Mouse (Mus musculus): ENCODE results near the gene Kl. TPM values are rescaled to one million over a fixed set of nuclear protein-coding genes. Genes with fewer than 3 reads are reported as not detected.

The Kl gene
- polyA plus RNA-seq, 1 experiment from 2014 or later = 0.20 TPM

- Histone ChIP-seq H3K27me3 (no peaks in the 10 kb centered on the region), H3K9ac (no peak overlapping the region), H3K27ac (no peak overlapping the region), H3K4me1 (no peaks in the 10 kb centered on the region), H3K9me3 (no peaks in the 10 kb centered on the region), H3K4me2 (no peak overlapping the region), H3K36me3 (replicated peaks) (no peaks in the 10 kb centered on the region), H3K4me3 (replicated peaks) (no peak overlapping the region)
- WGBS = 82% methylated on average over 3 of the region's 3 CpGs
- no peak for ATAC-seq (ENCODE audit: low FRiP score)
Observed at GRCm38 (mm10) chr5:150974226-150974625, 21.8 kb downstream of the Kl start.

GRCm38 (mm10) chr5:150977383-150977958 lies 25.1 kb downstream of the Kl start:
- no peaks in the 10 kb centered on the region for H3K36me3 ChIP-seq (replicated peaks)
- 82% methylated on average over 14 of the region's 14 CpGs for WGBS
- no peak overlapping the region for H3K4me3 ChIP-seq (replicated peaks)
- H3K27ac ChIP-seq = no peak overlapping the region
- H3K4me2 ChIP-seq = no peak overlapping the region
- H3K9ac ChIP-seq = no peak overlapping the region
- no peaks in the 10 kb centered on the region for H3K27me3 ChIP-seq
- no peaks in the 10 kb centered on the region; the same call in 1 of the 2 replicates for H3K9me3 ChIP-seq
- no peak for ATAC-seq (ENCODE audit: low FRiP score)
- H3K4me1 ChIP-seq = no peaks in the 10 kb centered on the region

GRCm38 (mm10) chr5:150979341-150980136 lies 27.1 kb downstream of the Kl start:
- H3K4me2 ChIP-seq = no peak overlapping the region
- H3K36me3 ChIP-seq (replicated peaks) = no peaks in the 10 kb centered on the region
- H3K9me3 ChIP-seq = no peaks in the 10 kb centered on the region; the same call in 1 of the 2 replicates
- H3K4me1 ChIP-seq = no peaks in the 10 kb centered on the region
- H3K4me3 ChIP-seq (replicated peaks) = no peak overlapping the region
- H3K27me3 ChIP-seq = no peaks in the 10 kb centered on the region
- no peak overlapping the region for H3K9ac ChIP-seq
- WGBS = 88% methylated on average over 5 of the region's 5 CpGs
- no peak for ATAC-seq (ENCODE audit: low FRiP score)
- no peak overlapping the region for H3K27ac ChIP-seq

GRCm38 (mm10) chr5:150982082-150982481 lies 29.7 kb downstream of the Kl start:
- no peak for ATAC-seq (ENCODE audit: low FRiP score)
- no peak overlapping the region for H3K9ac ChIP-seq
- H3K4me2 ChIP-seq = no peak overlapping the region
- no peaks in the 10 kb centered on the region for H3K27me3 ChIP-seq
- no peak overlapping the region for H3K4me3 ChIP-seq (replicated peaks)
- H3K36me3 ChIP-seq (replicated peaks) = no peaks in the 10 kb centered on the region
- H3K9me3 ChIP-seq = no peaks in the 10 kb centered on the region; the same call in 1 of the 2 replicates
- H3K27ac ChIP-seq = no peak overlapping the region
- no peaks in the 10 kb centered on the region for H3K4me1 ChIP-seq
- 87% methylated on average over 2 of the region's 2 CpGs for WGBS

- Histone ChIP-seq H3K4me1 (no peaks in the 10 kb centered on the region), H3K27me3 (no peaks in the 10 kb centered on the region)
- 86% methylated on average over 7 of the region's 7 CpGs for WGBS
Observed at GRCm38 (mm10) chr5:150994096-150994495, 41.7 kb downstream of the Kl start.

GRCm38 (mm10) chr5:150996586-150996985 lies 44.2 kb downstream of the Kl start:
- Histone ChIP-seq H3K4me3 (replicated peaks) (no peak overlapping the region), H3K36me3 (replicated peaks) (no peaks in the 10 kb centered on the region), H3K4me1 (no peaks in the 10 kb centered on the region), H3K4me2 (no peak overlapping the region), H3K9ac (no peak overlapping the region), H3K9me3 (no peaks in the 10 kb centered on the region), H3K27ac (no peak overlapping the region), H3K27me3 (no peaks in the 10 kb centered on the region)
- WGBS = 80% methylated on average over 2 of the region's 2 CpGs
- ATAC-seq (ENCODE audit: low FRiP score) = no peak

More at GRCm38 (mm10) chr5:150994096-150994495, 41.7 kb downstream of the Kl start:
- H3K36me3 ChIP-seq (replicated peaks) = no peaks in the 10 kb centered on the region
- no peak overlapping the region for H3K9ac ChIP-seq
- no peak overlapping the region for H3K4me2 ChIP-seq
- no peaks in the 10 kb centered on the region for H3K9me3 ChIP-seq
- no peak overlapping the region for H3K27ac ChIP-seq
- ATAC-seq (ENCODE audit: low FRiP score) = no peak
- no peak overlapping the region for H3K4me3 ChIP-seq (replicated peaks)

- H3K36me3 ChIP-seq (replicated peaks) = no peaks in the 10 kb centered on the region
- H3K4me3 ChIP-seq (replicated peaks) = no peak overlapping the region
- H3K27me3 ChIP-seq = no peaks in the 10 kb centered on the region
- H3K27ac ChIP-seq = no peak overlapping the region
- no peak overlapping the region for H3K9ac ChIP-seq
- no peak for ATAC-seq (ENCODE audit: low FRiP score)
- no peaks in the 10 kb centered on the region for H3K4me1 ChIP-seq
- no peaks in the 10 kb centered on the region for H3K9me3 ChIP-seq
- no peak overlapping the region for H3K4me2 ChIP-seq
- WGBS = 94% methylated on average over 7 of the region's 7 CpGs
Observed at GRCm38 (mm10) chr5:151001111-151001510, 48.7 kb downstream of the Kl start.

- Histone ChIP-seq H3K4me1 (no peaks in the 10 kb centered on the region), H3K36me3 (replicated peaks) (no peaks in the 10 kb centered on the region), H3K4me3 (replicated peaks) (no peak overlapping the region), H3K27ac (no peak overlapping the region), H3K9me3 (no peaks in the 10 kb centered on the region), H3K27me3 (no peaks in the 10 kb centered on the region), H3K4me2 (no peak overlapping the region), H3K9ac (no peak overlapping the region)
- no peak for ATAC-seq (ENCODE audit: low FRiP score)
- 94% methylated on average over 4 of the region's 4 CpGs for WGBS
Observed at GRCm38 (mm10) chr5:151002051-151002450, 49.6 kb downstream of the Kl start.

GRCm38 (mm10) chr5:151004216-151004755 lies 51.9 kb downstream of the Kl start:
- no peak overlapping the region for H3K27ac ChIP-seq

GRCm38 (mm10) chr5:151018450-151018849 lies 66.0 kb downstream of the Kl start:
- Histone ChIP-seq H3K4me1 (peaks cover 17% of the 10 kb centered on the region), H3K9ac (no peak overlapping the region), H3K4me2 (no peak overlapping the region), H3K27ac (no peak overlapping the region), H3K27me3 (no peaks in the 10 kb centered on the region), H3K36me3 (replicated peaks) (no peaks in the 10 kb centered on the region), H3K9me3 (peaks cover 7% of the 10 kb centered on the region; the same call in 1 of the 2 replicates), H3K4me3 (replicated peaks) (no peak overlapping the region)
- no peak for ATAC-seq (ENCODE audit: low FRiP score)
- 81% methylated on average over 5 of the region's 5 CpGs for WGBS

More at GRCm38 (mm10) chr5:151004216-151004755, 51.9 kb downstream of the Kl start:
- H3K36me3 ChIP-seq (replicated peaks) = no peaks in the 10 kb centered on the region
- no peak overlapping the region for H3K4me3 ChIP-seq (replicated peaks)
- H3K9me3 ChIP-seq = no peaks in the 10 kb centered on the region
- no peak overlapping the region for H3K4me2 ChIP-seq
- no peak for ATAC-seq (ENCODE audit: low FRiP score)
- no peaks in the 10 kb centered on the region for H3K4me1 ChIP-seq
- no peaks in the 10 kb centered on the region for H3K27me3 ChIP-seq
- no peak overlapping the region for H3K9ac ChIP-seq
- WGBS = 79% methylated on average over 1 of the region's 1 CpGs

GRCm38 (mm10) chr5:151018959-151019358 lies 66.6 kb downstream of the Kl start:
- Histone ChIP-seq H3K27ac (no peak overlapping the region), H3K9me3 (peaks cover 7% of the 10 kb centered on the region; the same call in 1 of the 2 replicates), H3K9ac (no peak overlapping the region), H3K4me3 (replicated peaks) (no peak overlapping the region), H3K4me2 (no peak overlapping the region), H3K4me1 (peaks cover 22% of the 10 kb centered on the region), H3K36me3 (replicated peaks) (no peaks in the 10 kb centered on the region), H3K27me3 (no peaks in the 10 kb centered on the region)
- no peak for ATAC-seq (ENCODE audit: low FRiP score)
- 74% methylated on average over 5 of the region's 5 CpGs for WGBS

GRCm38 (mm10) chr5:151020031-151020820 lies 67.8 kb downstream of the Kl start:
- no peak overlapping the region for H3K27ac ChIP-seq
- no peak for ATAC-seq (ENCODE audit: low FRiP score)

More at GRCm38 (mm10) chr5:151020031-151020820, 67.8 kb downstream of the Kl start:
- Histone ChIP-seq H3K4me3 (replicated peaks) (no peak overlapping the region), H3K27me3 (no peaks in the 10 kb centered on the region), H3K36me3 (replicated peaks) (no peaks in the 10 kb centered on the region), H3K9me3 (no peaks in the 10 kb centered on the region), H3K4me2 (no peak overlapping the region), H3K9ac (no peak overlapping the region), H3K4me1 (peaks cover 23% of the 10 kb centered on the region)
- 72% methylated on average over 13 of the region's 13 CpGs for WGBS

Measured in forebrain, embryonic 12.5 days (tissue).